Mouse (Mus musculus) urinary bladder, adult 18-20 months (tissue): ENCODE measurements at regions not wholly inside any gene's neighbourhood (a gene's known extent, or its start where the extent isn't known, plus 50 kb on each side); places are given as distances from the start of the nearest gene placed in this dataset.

Experiments used
- DNase-seq, 2 experiments: peaks; one replicate each; pipeline ENCODE4 v3.0.0; 2022; ENCODE audit warnings: low spot score in 2 of 2, mixed read lengths in 2 of 2

DNA sequence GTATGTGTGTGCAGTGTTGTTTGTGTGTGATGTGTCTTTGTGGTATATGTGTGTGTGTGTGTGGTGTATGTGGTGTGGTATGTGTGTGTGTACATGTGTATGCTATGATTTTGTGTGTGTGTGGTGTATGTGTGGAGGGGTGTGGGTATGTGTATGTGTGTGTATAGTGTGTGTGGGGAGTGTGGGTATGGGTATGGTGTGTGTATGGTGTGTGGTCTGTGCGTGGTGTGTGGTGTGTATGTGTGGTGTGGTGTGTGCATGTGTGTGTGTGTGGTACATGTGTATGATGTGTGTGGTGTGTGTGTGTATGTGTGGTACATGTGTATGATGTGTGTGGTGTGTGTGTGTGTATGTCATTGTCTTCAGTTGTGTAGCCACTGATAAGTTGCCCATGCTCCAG lies 247.8 kb upstream of the Sp4 start:
- DNase-seq: no peak

GRCm38 (mm10) chr12:118540336-118540735 lies 239.1 kb upstream of the Sp4 start:
- DNase-seq: no peak

- DNase-seq: no peak
Measured at GRCm38 (mm10) chr12:118530514-118530913, 229.3 kb upstream of the Sp4 start.

DNA sequence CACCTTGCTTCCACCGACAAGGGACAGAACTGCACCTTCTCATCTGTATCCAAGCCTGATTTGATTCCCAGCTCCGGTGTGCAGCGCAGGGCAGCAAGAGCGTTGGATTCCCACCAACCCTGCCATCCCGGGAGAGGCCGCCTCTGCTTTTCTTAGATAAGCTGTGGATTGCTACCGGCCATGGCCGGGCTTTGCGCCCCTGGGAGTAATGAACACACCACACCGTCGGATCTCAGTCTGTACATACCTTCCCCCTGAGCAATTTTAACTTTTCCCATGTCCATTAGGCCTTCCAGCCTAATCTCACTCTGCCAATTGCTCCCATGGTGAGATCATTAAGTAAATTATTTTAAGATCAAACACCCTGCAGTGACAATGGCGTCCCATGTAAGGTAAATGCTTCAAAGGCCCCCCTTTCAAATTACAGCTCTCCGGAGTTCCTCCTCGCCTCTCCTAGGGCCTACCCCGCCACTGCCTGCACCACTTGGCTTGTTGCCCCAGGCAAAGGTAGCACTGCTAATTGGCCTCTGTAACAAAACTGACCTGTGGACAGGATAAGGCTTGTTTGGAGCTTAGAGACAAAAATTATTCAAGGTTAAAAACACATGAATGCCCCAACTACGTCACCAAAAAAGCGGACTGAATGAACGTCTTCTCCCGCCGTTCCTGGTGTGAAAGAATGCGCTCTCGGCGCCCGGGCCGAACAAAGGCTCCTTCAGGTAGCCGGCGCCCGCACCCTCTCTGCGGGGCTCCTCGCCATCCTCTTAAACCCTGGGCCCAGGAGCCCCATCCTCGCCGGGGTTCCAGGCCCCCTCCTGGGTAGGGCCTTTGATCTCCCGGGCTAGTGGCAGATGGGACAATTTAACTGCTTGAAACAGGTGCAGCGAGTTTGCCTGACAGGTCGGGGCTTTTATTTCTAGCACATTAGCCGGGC lies 228.5 kb upstream of the Sp4 start:
- no peak for DNase-seq

- no peak for DNase-seq
Measured at GRCm38 (mm10) chr12:118521770-118522169, 220.5 kb upstream of the Sp4 start.

DNA sequence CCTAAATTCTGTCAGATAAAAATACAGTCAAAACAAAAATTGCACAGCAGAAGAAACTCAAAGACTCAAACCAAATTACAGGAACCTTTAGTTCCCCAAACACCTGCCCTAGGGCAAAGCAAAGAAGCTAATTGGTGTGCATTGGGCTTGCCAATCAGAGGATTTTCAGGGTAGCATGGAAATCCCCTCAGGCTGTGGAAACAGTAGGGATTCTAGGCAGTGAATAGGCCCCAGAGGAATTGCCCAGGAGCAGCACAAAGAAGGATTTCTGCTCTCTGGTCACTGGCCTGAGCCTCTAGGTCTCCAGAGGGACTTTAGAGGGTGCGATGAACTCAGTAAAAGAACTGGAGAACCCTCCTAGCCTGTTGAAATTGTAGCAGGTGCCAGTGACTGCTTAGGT lies 220.1 kb upstream of the Sp4 start:
- no peak for DNase-seq

- no peak for DNase-seq
Measured at GRCm38 (mm10) chr12:118519801-118520327, 218.6 kb upstream of the Sp4 start.

DNA sequence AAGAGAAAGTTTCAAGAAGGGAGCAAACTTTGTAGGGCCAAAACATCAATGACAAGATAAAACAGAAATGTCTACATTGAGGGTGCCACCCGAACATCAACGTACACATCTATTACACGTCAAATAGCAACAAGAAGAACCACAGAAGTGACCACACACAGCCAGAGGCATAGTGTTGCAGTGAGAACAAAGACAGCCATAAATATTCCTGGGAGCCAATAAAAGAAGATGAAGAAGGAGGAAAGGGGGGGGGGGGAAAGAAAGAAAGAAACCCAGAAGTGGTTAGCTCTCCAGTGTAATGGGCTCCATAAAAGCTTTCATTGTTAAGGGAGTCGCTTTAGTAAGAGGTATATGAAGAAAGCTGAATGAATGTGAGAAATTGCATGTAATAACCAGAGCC lies 209.7 kb upstream of the Sp4 start:
- DNase-seq: no peak

DNA sequence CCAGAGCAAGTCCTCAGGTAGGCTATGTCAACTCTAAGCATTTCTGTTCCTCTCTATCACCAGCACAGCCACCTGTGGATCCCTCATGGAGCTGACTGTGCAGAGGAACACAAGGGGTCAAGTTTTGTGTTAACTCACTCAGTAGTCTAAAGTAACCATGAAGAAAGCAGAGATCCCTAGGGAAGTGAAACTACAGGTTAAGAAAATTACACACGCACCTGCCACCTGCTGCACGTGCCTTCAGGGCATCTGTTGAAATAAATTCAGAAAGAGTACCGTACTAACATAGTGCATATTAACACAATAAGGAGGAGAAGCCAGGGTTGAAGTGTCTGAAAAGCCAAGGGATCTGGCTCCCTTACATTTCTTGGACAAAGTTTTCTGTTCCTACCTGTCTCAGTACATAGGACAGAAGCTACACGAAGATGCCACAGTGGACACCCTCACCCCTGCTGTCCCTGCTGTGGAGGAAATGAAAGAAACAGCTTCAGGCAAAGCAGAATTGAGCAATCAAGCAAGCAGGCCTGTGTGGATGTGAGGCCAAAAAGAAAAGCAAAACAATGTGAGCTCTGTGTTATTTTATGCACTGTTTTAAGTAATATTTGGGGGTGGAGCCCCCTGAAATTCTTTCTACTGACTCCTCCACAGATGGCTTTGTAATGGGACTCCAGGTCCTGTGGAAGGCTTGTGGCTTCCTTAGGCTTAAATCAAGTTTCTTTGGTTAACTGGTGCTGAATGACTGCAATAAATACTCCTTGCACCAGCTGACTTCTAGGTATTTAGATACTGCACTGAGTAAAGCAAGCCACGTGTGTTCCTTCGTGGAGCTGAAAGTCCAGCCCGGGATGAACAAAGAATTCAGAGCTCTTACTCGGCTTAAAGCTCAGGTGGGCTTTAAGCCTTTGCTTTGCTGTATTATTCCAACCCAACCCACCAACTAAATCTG lies 208.0 kb upstream of the Sp4 start:
- no peak for DNase-seq

GRCm38 (mm10) chr12:118500392-118500791 lies 199.2 kb upstream of the Sp4 start:
- no peak for DNase-seq

DNA sequence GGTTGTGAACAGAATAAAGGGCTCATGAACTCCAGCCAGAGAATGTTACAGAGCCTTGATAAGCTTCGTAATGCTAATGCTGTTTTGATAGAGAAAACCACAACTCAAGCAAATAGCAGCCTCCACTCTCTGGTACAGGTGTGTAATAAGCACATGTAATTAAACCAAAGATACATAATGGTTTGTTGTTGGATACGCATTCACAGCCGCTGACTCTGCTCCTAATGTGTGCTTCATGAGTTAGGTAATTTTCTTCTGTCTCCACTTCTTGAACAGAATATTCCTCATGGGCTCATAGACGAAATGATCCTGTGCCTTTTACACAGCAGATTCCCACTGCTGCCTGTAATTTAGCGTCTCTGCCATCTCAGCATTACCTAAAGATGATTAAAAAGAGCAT lies 186.8 kb upstream of the Sp4 start:
- no peak for DNase-seq

DNA sequence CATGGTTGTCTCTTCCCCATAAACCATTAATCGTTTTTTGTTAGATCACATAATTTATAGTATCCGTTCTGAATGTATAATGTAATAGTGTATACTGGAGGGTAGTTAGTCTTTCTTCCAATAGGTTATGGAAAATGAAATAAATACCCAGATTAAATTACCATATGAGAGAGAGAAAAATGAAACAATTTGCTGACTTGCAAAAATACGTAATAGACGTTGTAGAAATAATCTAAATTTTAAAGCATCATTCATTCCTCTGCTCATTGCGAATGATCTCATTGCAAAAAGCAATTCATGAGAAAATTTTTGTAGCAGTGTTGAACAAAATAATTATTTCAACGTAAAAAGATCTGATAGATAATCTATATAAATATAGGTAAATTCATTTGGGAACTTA lies 185.2 kb upstream of the Sp4 start:
- DNase-seq: no peak

DNA sequence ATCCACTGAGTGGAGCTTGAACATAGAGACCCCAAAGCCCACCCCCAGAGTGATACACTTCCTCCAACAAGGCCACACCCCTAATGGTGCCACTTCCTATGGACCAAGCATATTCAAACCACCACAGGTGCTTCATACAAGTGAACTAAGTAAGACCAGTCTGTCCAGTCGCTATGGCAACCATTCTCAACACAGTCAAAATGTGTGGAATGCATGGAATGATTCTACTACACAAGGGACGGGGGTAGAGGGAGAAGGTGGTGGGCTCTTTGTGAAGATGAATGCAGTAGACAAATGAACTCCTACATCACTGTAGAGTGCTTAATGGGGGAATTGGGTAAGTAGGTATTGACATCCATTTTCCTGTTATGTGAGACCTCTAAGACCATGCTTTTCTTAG lies 180.1 kb upstream of the Sp4 start:
- no peak for DNase-seq

GRCm38 (mm10) chr12:118474732-118475131 lies 173.5 kb upstream of the Sp4 start:
- DNase-seq: no peak

DNA sequence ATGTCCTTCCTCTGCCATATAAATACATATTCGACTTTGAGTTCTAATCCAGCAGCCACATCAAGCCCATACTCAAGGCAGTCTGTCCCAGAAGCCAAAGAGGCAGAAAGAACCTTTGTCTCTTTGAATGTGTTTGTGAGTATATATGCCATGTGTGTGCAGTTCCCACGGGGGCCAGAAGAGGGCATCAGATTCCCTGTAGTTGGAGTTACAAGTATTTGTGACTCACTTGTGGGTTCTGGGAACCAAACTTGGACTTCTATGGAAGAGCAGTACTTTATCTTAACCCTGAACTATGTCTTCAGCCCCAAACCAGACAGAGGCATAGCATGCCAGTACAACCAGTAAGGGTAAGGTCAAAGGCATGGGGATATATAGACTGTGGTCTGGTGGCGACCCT lies 165.6 kb upstream of the Sp4 start:
- no peak for DNase-seq

DNA sequence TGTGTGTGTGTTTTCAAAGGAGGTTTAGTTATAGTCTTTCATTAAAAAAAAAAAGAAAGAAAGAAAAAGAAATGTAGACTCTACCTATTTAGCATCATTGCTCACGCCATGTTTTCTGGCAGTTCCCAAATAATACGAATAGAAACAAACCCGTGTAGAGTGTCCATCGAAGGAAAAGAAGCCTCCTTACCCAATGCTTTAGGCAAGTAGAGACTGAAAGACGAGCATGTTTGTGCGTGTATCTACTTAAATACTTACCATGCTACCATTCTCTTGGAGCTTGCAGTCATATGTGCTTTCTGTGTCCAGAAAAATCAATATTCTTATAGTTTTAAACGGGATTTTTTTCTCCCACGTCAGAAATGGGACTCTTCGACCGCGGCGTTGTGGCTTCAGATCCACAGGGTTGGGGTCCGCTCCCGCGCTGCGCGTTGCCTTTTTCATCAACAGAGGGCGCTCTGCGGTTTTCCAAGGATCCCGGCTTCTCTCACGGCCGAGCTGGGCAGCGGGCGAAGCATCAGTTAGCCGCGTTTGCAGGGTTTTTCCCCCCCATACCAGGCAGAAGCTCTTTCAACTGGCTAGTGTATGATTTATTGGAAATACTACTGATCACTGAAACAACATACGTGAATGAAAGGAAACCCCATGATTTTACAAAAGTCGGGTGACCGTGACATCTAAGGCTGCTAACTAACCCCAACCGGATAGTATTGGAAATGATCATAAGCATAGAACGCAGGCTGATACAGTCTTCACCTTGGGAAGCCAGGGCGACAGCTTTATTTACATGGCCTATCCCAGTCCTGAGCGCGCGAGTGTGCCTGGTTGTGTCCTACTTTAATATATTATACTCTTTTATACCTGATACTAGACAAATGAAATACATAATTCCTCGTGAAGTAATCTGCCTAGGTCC lies 156.5 kb upstream of the Sp4 start:
- DNase-seq: peak; percentile 1 to 28

- DNase-seq: no peak
Measured at GRCm38 (mm10) chr12:118455609-118456008, 154.4 kb upstream of the Sp4 start.

- DNase-seq: no peak
Measured at GRCm38 (mm10) chr12:118439626-118440025, 138.4 kb upstream of the Sp4 start.

- DNase-seq: no peak
Measured at GRCm38 (mm10) chr12:118438882-118439281, 137.6 kb upstream of the Sp4 start.

DNA sequence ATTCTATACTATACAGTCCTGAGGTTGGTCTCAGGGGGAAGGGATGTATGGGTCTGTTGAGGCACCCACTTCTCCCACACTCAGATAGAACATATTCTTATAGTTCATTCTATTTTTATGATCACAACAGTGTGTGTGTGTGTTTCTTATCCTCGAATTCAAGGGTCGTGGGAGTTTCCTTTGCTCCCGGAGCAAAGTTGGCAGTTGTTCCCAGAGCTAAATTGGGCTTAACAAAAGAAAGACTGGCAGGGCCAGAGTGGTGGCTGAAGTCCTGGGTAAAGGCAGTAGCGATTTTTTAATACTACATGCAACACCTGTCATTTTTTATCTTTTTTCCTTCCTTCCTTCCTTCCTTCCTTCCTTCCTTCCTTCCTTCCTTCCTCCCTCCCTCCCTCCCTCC lies 131.5 kb upstream of the Sp4 start:
- DNase-seq: no peak

DNA sequence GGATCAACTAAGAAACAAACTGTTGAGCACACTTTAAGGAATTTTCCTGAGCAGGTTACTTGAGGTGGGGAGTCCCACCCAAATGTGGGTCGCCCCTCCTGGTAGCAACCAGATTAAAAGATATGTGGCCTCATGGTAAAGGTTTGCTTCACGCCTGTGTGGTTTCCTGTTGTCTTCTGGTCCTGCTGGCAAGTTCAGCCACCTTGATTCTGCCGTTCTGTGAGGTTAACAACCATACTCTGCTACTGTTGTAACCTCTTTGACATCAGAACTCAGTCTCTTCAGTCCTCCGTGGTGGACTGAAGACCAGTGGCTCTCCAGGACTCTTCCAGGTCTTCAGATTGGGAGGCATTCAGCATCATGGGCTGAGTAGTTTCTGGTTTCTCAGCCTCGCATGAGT lies 127.1 kb upstream of the Sp4 start:
- DNase-seq: no peak
